Mouse (Mus musculus) adrenal gland, adult (tissue): ENCODE data around the gene Ttll1.
A peak's percentile ranks its signal among the peaks of the same experiment; 100 is the strongest.

Source experiments
- DNase-seq, 2 experiments: peaks; one replicate each; pipeline ENCODE4 v3.0.0; 2022 to 2023; ENCODE audit warnings: low spot score in 1 of 2; ENCODE audit not compliant: inconsistent age in 2 of 2

Gene Ttll1

GRCm38 (mm10) chr15:83457541-83457940 lies 53.2 kb downstream of the Ttll1 start:
- no peak for DNase-seq

DNA sequence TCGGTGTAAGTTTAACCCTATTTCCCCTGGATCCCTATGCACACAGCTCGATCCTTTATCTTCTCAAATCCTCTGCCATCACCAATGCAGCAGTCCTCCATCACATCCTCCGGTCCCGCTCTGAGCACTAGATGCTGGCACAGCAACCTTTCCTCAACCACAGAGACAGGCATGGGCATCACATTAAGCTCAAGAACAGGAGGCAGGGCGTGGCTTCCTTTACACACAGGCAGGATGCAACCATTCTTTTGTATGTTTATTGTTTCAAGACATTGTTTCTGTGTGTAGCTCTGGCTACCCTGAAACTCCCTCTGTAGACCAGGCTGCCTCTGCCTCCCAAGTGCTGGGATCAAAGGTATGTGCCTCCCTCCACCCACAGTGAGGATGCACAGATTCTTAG lies 55.1 kb downstream of the Ttll1 start:
- no peak for DNase-seq

- no peak for DNase-seq
Measured at GRCm38 (mm10) chr15:83455034-83455433, 55.7 kb downstream of the Ttll1 start.

DNA sequence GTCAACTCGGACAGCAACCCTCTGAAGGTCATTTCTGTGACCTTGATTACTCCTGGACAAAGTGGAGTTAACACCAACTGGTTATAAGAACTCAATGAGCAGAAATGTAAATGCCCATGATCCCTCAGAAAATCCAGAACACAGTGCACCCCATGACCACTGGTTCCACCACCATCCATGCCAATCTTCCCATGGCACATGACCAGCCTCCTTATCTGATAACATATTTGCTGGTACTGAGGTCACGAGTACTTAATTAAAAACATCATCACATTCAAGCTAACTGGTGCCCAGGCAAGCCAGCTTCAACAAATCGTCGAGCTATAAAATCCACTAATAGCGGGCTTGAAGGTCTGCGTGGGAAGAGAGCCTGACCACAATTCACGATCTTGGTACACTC lies 56.3 kb downstream of the Ttll1 start:
- DNase-seq: no peak

DNA sequence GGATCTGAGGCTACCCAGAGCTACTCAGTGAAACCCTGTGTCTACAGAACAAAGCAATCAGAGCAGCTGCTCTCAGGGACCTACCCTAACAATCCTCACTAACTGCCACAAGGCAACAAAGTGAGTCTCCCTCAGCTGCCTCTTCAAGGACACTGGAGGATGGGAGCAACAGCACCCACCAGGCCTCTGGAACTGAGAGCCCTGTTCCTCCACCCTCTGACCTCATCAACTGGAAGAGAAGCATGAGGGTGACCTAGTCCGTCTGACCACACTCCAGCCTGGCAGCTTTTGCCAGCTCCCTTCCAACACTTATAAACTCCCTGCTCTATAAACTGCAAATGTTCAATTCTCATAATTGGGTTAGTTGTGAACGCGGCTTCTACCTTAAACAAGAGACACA lies 56.8 kb downstream of the Ttll1 start:
- DNase-seq: peak; percentile 67 to 77

DNA sequence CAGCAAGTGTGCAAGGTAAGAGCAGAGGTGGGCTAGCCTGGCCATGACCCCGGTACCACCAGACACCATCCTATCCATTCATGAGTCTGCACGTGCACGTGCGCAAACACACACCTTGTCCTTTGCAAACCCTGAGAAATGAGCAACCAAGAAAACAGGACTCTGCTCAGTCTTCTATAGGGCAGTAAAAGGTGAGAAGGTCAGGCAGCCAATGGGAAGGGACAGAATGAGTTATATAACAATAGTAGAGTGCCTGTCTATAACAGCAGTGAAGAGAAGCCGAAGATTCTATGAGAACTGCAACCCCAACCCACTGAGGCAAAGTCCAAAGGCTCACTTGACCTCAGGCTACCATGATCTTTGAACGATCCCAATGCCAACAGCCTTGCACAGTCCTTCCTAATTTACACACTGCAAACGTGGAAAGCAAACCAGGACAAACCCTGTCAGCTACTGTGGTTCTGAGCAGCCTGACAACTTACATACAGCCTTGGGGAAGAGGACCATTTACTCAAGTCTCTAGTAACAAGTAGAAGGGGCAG lies 58.4 kb downstream of the Ttll1 start:
- no peak for DNase-seq

- peak; percentile 63 to 84 for DNase-seq
Measured at GRCm38 (mm10) chr15:83451621-83452210, 59.0 kb downstream of the Ttll1 start.

GRCm38 (mm10) chr15:83450007-83450406 lies 60.7 kb downstream of the Ttll1 start:
- no peak for DNase-seq

- no peak for DNase-seq
Measured at GRCm38 (mm10) chr15:83448646-83449045, 62.0 kb downstream of the Ttll1 start.

- DNase-seq: no peak
Measured at GRCm38 (mm10) chr15:83447791-83448544, 62.7 kb downstream of the Ttll1 start.

DNA sequence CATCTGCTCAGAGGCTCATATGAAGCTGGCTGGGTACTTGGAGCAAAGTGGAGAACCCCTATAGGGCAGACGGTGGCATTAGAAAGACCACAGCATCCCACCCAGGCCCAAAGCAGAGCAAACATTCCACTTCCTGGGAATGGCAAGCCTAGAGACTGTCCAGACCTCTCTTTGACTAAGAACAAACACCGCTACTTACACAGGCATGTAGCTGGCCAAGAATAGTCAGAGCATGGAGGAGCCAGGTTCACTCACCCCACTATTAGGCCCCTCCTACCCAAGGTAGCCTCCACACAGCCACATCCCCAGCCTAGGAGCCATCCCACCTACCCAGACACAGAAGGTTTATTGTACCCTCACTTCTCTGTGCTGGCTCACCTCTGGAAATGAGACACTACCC lies 64.8 kb downstream of the Ttll1 start:
- no peak for DNase-seq

GRCm38 (mm10) chr15:83445383-83445782 lies 65.3 kb downstream of the Ttll1 start:
- DNase-seq: no peak

DNA sequence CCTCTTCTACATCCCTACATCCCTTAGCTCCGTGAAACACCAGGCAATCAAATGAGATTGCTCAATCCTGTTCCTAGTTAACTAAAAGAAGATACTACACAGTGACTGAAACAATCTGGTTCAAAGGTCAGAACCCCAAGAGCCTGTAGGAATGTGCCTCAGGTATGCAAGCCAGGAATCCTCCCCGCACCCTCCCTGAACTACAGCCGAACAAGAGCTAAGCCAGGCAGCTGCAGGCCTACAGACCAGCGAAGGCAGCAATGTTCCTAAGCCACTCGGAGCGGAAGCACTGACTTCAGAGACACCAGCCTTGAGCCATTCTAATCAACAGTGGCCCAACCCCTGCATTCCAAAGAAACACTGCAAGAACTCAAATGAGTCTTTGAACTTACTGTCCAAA lies 66.3 kb downstream of the Ttll1 start:
- peak in 1 of 2 experiments; percentile 56 for DNase-seq

- no peak for DNase-seq
Measured at GRCm38 (mm10) chr15:83442495-83443037, 68.1 kb downstream of the Ttll1 start.

DNA sequence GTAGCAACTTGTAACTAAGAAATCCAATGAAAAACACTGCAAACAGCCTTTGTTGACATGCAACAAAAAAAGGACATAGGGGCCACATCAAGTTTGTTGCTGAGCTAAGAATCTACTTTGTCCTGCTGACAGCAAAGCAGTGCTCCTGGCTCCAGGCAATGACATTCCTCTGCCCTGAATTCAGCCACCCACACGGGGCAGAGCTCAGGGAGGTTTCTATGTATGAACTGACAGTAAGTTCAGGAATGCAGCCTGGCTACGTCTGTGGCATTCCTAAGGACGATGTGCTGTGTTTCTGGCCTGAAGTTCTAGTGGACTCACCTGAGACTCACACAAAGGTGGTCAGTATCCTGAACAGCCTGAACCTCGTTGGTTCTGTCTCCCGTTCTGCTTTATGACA lies 70.0 kb downstream of the Ttll1 start:
- DNase-seq: no peak

DNA sequence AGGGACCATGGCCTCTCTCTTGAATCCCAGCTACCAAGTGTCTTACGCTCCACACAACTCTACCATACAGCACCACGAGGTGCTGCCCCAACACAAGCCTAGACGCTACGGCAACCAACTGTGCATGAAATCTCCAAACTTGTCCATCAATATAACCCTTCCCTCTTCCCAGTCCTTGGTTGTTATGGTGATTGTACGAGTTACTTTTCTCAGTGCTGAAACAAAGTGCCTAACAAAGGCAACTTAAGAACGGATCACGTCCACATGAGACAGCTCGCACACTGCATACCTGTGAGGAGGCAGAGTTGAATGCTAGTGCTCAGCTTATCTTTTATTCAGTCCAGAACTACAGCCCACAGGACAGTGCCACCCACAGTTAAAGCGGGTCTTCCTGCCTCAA lies 74.2 kb downstream of the Ttll1 start:
- DNase-seq: no peak

- DNase-seq: no peak
Measured at GRCm38 (mm10) chr15:83435324-83436090, 75.2 kb downstream of the Ttll1 start.

DNA sequence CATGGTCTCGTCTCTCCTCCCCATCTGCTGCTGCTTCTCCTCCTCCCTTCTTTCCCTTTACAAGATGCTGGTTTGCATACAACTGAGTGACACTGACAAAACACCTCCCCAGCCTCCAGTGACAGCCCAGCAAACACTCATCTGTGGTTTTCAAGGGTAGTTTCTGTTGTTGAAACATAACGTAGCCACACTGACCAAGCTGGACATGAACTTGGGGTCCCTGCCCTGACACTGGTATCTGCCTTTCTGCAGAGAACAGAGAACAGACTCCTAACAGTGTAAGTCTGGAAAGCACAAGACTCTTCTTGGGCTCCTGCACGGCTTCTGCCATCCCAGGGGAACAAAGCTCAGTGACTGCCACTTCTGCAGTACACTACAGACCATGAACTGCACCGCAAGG lies 76.0 kb downstream of the Ttll1 start:
- no peak for DNase-seq
